Mouse (Mus musculus) midbrain, embryonic 14.5 days (tissue): ENCODE results near the gene Lnx2. TPM values are rescaled to one million over a fixed set of nuclear protein-coding genes. Genes with fewer than 3 reads are reported as not detected.

Experiments used
- ATAC-seq: fragments of 200-750 bp; cut with Nextera tagmentation; 2 replicates; pipeline ENCODE4 v1.8.0; 2017; ENCODE audit warnings: moderate number of reproducible peaks, moderate library complexity; ENCODE audit not compliant: low FRiP score, low TSS enrichment
- DNase-seq: peaks from one replicate; pipeline ENCODE4 v3.0.0-alpha.2; 2015
- H3K27ac ChIP-seq: fragments of 300-500 bp; sonication (generic); replicated peaks from 2 replicates; pipeline ENCODE4 v1.5.1; 2014; ENCODE audit warnings: mild to moderate bottlenecking, low read depth, low read length, moderate library complexity
- H3K27me3 ChIP-seq: fragments of 300-500 bp; sonication (generic); 2 replicates; pipeline ENCODE4 v1.6.1; 2014; ENCODE audit warnings: low read length, control low read depth, mixed read lengths; ENCODE audit not compliant: control insufficient read depth, insufficient read depth
- H3K36me3 ChIP-seq: fragments of 300-500 bp; sonication (generic); 2 replicates; pipeline ENCODE4 v1.6.1; 2014; ENCODE audit warnings: low read length, control low read depth; ENCODE audit not compliant: control insufficient read depth, insufficient read depth
- H3K4me1 ChIP-seq: fragments of 300-500 bp; sonication (generic); 2 replicates; pipeline ENCODE4 v1.6.1; 2014; ENCODE audit warnings: mild to moderate bottlenecking, antibody characterized with exemption, low read length, control low read depth; ENCODE audit not compliant: control insufficient read depth, insufficient read depth
- H3K4me2 ChIP-seq: fragments of 300-500 bp; sonication (generic); 2 replicates; pipeline ENCODE4 v1.6.1; 2014; ENCODE audit warnings: mild to moderate bottlenecking, low read length, moderate library complexity
- H3K4me3 ChIP-seq: fragments of 300-500 bp; sonication (generic); replicated peaks from 2 replicates; pipeline ENCODE4 v1.5.1; 2014; ENCODE audit warnings: low read depth, low read length
- H3K9ac ChIP-seq: fragments of 300-500 bp; sonication (generic); replicated peaks from 2 replicates; pipeline ENCODE4 v1.6.1; 2014; ENCODE audit warnings: mild to moderate bottlenecking, low read length, moderate library complexity
- H3K9me3 ChIP-seq: fragments of 300-500 bp; sonication (generic); 2 replicates; pipeline ENCODE4 v1.6.1; 2016; ENCODE audit warnings: low read length, control low read depth, mixed read lengths; ENCODE audit not compliant: control insufficient read depth
- WGBS: fragments of 180-500 bp; shearing (Covaris S2); extraction: QIAGEN DNeasy Blood & Tissue Kit; methylation state at CpG from one replicate; pipeline ENCODE4 v1.1.7; 2014; 5-methylcytosine and 5-hydroxymethylcytosine counted together
- polyA plus RNA-seq: library from polyadenylated mRNA; unstranded; fragments of >200 nt; fragmentation: Nextera tagmentation; extraction: Ambion mirVana; gene quantifications from 2 replicates; pipeline ENCODE4 v1.2.1, GENCODE M21; 2014

Gene Lnx2
- 4.1 and 5.2 TPM in 2 replicates for polyA plus RNA-seq

- Histone ChIP-seq H3K36me3 (no peaks in the 10 kb centered on the region), H3K27ac (peak within 1 kb of the TSS; percentile 85), H3K9me3 (no peaks in the 10 kb centered on the region), H3K4me1 (peaks cover 10% of the 10 kb centered on the region; the same call in 1 of the 2 replicates), H3K27me3 (no peaks in the 10 kb centered on the region), H3K4me2 (peak within 1 kb of the TSS; percentile 97), H3K9ac (peak within 1 kb of the TSS; percentile 64), H3K4me3 (peak within 1 kb of the TSS; percentile 78)
- ATAC-seq (peak; percentile 98), DNase-seq (peak; percentile 99)
- WGBS, result under 1% methylated on average over 65 of the region's 65 CpGs
Measured at GRCm38 (mm10) chr5:147076026-147076798, at the start of gene Lnx2. Gene Lnx2 (minus strand): TSS chr5:147076586.

GRCm38 (mm10) chr5:147125542-147126185 is 49.3 kb upstream of the Lnx2 start:
- no peak for ATAC-seq
- Histone ChIP-seq H3K9ac (no peak overlapping the region), H3K4me2 (no peak overlapping the region), H3K27ac (no peak overlapping the region), H3K9me3 (no peaks in the 10 kb centered on the region), H3K27me3 (no peaks in the 10 kb centered on the region), H3K4me1 (no peaks in the 10 kb centered on the region), H3K36me3 (no peaks in the 10 kb centered on the region), H3K4me3 (no peak overlapping the region)
- DNase-seq, result no peak
- WGBS, result 86% methylated on average over 13 of the region's 13 CpGs

GRCm38 (mm10) chr5:147124794-147125193 is 48.4 kb upstream of the Lnx2 start:
- no peak overlapping the region for H3K9ac ChIP-seq
- no peaks in the 10 kb centered on the region for H3K36me3 ChIP-seq
- no peaks in the 10 kb centered on the region for H3K9me3 ChIP-seq
- H3K4me1 ChIP-seq, result no peaks in the 10 kb centered on the region
- ATAC-seq (no peak), DNase-seq (no peak)
- H3K27me3 ChIP-seq, result no peaks in the 10 kb centered on the region
- H3K27ac ChIP-seq, result no peak overlapping the region
- H3K4me3 ChIP-seq, result no peak overlapping the region
- no peak overlapping the region for H3K4me2 ChIP-seq
- WGBS, result 44% methylated on average over 9 of the region's 9 CpGs

- no peak for DNase-seq
- Histone ChIP-seq H3K9ac (no peak overlapping the region), H3K4me2 (no peak overlapping the region), H3K4me1 (no peaks in the 10 kb centered on the region), H3K27ac (no peak overlapping the region), H3K4me3 (no peak overlapping the region), H3K27me3 (no peaks in the 10 kb centered on the region), H3K36me3 (no peaks in the 10 kb centered on the region), H3K9me3 (no peaks in the 10 kb centered on the region)
- no peak for ATAC-seq
- 89% methylated on average over 4 of the region's 4 CpGs for WGBS
Measured at GRCm38 (mm10) chr5:147121146-147121545, 44.8 kb upstream of the Lnx2 start.

GRCm38 (mm10) chr5:147117027-147117426 is 40.6 kb upstream of the Lnx2 start:
- H3K36me3 ChIP-seq, result peaks cover 4% of the 10 kb centered on the region
- ATAC-seq, result no peak
- WGBS, result 25% methylated on average over 6 of the region's 6 CpGs
- no peak for DNase-seq
- H3K4me3 ChIP-seq, result no peak overlapping the region
- H3K9ac ChIP-seq, result no peak overlapping the region
- no peaks in the 10 kb centered on the region for H3K27me3 ChIP-seq
- H3K9me3 ChIP-seq, result no peaks in the 10 kb centered on the region
- no peaks in the 10 kb centered on the region for H3K4me1 ChIP-seq
- H3K27ac ChIP-seq, result no peak overlapping the region
- H3K4me2 ChIP-seq, result no peak overlapping the region

GRCm38 (mm10) chr5:147115631-147116030 is 39.2 kb upstream of the Lnx2 start:
- Histone ChIP-seq H3K9ac (no peak overlapping the region), H3K9me3 (no peaks in the 10 kb centered on the region), H3K4me2 (no peak overlapping the region), H3K36me3 (peaks cover 13% of the 10 kb centered on the region), H3K4me3 (no peak overlapping the region), H3K4me1 (no peaks in the 10 kb centered on the region), H3K27ac (no peak overlapping the region), H3K27me3 (no peaks in the 10 kb centered on the region)
- ATAC-seq (no peak), DNase-seq (no peak)
- WGBS, result 94% methylated on average over 4 of the region's 4 CpGs

GRCm38 (mm10) chr5:147114738-147115137 is 38.4 kb upstream of the Lnx2 start:
- H3K4me1 ChIP-seq, result no peaks in the 10 kb centered on the region
- H3K27me3 ChIP-seq, result no peaks in the 10 kb centered on the region
- no peak overlapping the region for H3K9ac ChIP-seq
- ATAC-seq, result no peak
- no peak overlapping the region for H3K4me2 ChIP-seq
- WGBS, result 66% methylated on average over 7 of the region's 7 CpGs
- no peak for DNase-seq
- H3K36me3 ChIP-seq, result peaks cover 13% of the 10 kb centered on the region
- H3K9me3 ChIP-seq, result no peaks in the 10 kb centered on the region
- no peak overlapping the region for H3K27ac ChIP-seq
- H3K4me3 ChIP-seq, result no peak overlapping the region

- Histone ChIP-seq H3K9me3 (no peaks in the 10 kb centered on the region), H3K27me3 (no peaks in the 10 kb centered on the region), H3K4me1 (no peaks in the 10 kb centered on the region), H3K36me3 (peaks cover 25% of the 10 kb centered on the region), H3K4me3 (no peak overlapping the region), H3K27ac (no peak overlapping the region), H3K9ac (no peak overlapping the region), H3K4me2 (no peak overlapping the region)
- WGBS, result 89% methylated on average over 13 of the region's 13 CpGs
- ATAC-seq (no peak), DNase-seq (no peak)
Measured at GRCm38 (mm10) chr5:147108861-147109591, 32.6 kb upstream of the Lnx2 start.
